Mouse (Mus musculus): ENCODE results near the gene Morc1. TPM values are rescaled to one million over a fixed set of nuclear protein-coding genes. Genes with fewer than 3 reads are reported as not detected.

The Morc1 gene
- polyA plus RNA-seq, 1 experiment from 2014 or later, result 0.05 TPM

DNA sequence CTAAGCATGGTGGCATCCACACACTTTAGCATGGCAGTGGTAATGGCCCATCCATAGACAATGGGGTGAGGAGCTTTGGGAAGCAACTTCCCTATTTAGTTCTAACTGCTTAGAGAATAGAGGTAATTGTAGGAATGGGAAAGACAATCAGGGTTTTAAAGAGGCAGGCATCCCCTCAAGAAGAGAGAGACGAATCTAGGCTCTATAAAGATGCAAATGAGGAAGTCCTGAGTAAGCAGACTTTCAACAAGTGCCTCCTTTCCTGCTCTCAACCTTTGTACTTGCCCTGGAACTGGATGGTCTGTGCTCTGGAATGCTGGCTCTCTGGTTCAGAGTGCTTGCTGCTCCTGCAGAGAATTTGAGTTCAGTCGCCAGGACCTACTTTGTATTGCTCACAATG lies 8.5 kb upstream of the Morc1 start:
- H3K27me3 ChIP-seq (ENCODE audit: insufficient read depth, poor library complexity, severe bottlenecking), result no peaks in the 10 kb centered on the region
- no peaks in the 10 kb centered on the region for H3K36me3 ChIP-seq
- no peak for DNase-seq (ENCODE audit: low spot score)
- WGBS, result 52% methylated on average over 2 of the region's 2 CpGs
- H3K27ac ChIP-seq, result no peak overlapping the region
- no peaks in the 10 kb centered on the region for H3K4me1 ChIP-seq
- no peak overlapping the region for H3K4me3 ChIP-seq
- no peaks in the 10 kb centered on the region for H3K9me3 ChIP-seq

GRCm38 (mm10) chr16:48424069-48424468 lies 7.0 kb upstream of the Morc1 start:
- no peaks in the 10 kb centered on the region for H3K4me1 ChIP-seq

GRCm38 (mm10) chr16:48429427-48429826 lies 1.6 kb upstream of the Morc1 start:
- DNase-seq (ENCODE audit: low spot score), result no peak
- H3K27me3 ChIP-seq (ENCODE audit: insufficient read depth, poor library complexity, severe bottlenecking), result no peaks in the 10 kb centered on the region
- no peaks in the 10 kb centered on the region for H3K9me3 ChIP-seq
- H3K4me1 ChIP-seq, result no peaks in the 10 kb centered on the region
- no peak overlapping the region for H3K27ac ChIP-seq
- no peak overlapping the region for H3K4me3 ChIP-seq
- no peaks in the 10 kb centered on the region for H3K36me3 ChIP-seq
- 89% methylated on average over 1 of the region's 1 CpGs for WGBS

More at GRCm38 (mm10) chr16:48424069-48424468, 7.0 kb upstream of the Morc1 start:
- 92% methylated on average over 4 of the region's 4 CpGs for WGBS
- Histone ChIP-seq H3K9me3 (no peaks in the 10 kb centered on the region), H3K27ac (no peak overlapping the region), H3K27me3 (ENCODE audit: insufficient read depth, poor library complexity, severe bottlenecking) (no peaks in the 10 kb centered on the region), H3K36me3 (no peaks in the 10 kb centered on the region), H3K4me3 (no peak overlapping the region)
- DNase-seq (ENCODE audit: low spot score), result no peak

DNA sequence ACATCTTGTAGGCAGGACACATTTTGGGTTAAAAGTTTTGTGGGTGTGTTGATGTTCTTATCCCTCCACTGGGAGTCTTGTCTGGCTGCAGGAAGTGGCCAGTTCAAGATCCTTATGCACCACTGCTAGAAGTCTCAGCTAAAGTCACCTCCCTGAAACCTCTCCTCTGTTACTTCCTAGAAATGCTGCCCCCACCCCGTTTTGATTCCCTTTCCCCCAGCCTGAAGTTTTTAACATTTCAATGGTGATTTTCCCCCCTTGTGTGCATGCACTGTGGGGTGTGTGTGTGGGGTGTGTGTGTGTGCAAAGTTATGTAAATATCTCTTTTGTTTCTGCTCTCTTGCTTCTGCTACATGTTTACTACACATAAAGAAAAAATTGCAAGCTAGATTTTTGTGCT lies 4.4 kb downstream of the Morc1 start:
- H3K4me3 ChIP-seq, result no peak overlapping the region
- no peaks in the 10 kb centered on the region for H3K27me3 ChIP-seq (ENCODE audit: insufficient read depth, poor library complexity, severe bottlenecking)
- no peaks in the 10 kb centered on the region for H3K36me3 ChIP-seq
- H3K4me1 ChIP-seq, result no peaks in the 10 kb centered on the region
- no peaks in the 10 kb centered on the region for H3K9me3 ChIP-seq
- DNase-seq (ENCODE audit: low spot score), result no peak
- WGBS, result 25% methylated on average over 1 of the region's 1 CpGs
- H3K27ac ChIP-seq, result no peak overlapping the region

DNA sequence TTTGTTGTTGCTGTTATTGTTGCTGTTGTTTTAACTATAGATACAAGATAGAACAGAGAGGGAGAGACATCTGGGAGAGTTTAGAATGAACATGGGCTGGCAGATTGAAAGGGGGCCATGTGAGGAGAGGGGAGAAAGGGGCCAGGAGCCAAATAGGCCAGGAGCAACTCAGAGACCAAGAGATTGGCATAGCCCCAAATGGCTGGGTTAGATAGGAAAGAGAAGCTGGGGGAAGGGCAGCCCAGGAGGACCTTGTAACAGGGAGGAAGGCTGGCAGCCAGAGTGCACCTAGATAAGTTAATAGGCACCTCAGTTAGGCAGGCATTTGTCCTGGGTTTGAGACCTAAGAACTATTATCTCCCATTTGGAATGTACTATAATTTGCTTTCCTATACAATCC lies 6.4 kb downstream of the Morc1 start:
- Histone ChIP-seq H3K4me3 (no peak overlapping the region), H3K27ac (no peak overlapping the region), H3K4me1 (no peaks in the 10 kb centered on the region), H3K9me3 (no peaks in the 10 kb centered on the region), H3K27me3 (ENCODE audit: insufficient read depth, poor library complexity, severe bottlenecking) (no peaks in the 10 kb centered on the region), H3K36me3 (no peaks in the 10 kb centered on the region)
- DNase-seq (ENCODE audit: low spot score), result no peak

DNA sequence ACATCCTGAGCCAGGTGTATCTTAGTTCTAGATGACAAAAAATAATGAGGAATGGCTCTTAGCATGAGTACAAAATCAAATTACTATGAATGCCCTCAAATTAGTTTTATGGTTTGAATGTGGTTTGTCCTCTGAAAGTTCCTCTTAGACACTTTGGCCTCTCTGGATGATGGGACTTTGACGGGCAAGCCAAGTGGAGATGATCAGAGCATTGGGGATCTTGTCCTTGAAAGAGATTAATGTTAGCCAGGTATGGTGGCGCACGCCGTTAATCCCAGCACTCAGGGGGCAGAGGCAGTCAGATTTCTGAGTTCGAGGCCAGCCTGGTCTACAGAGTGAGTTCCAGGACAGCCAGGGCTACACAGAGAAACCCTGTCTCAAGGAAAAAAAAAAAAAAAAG lies 13.6 kb downstream of the Morc1 start:
- Histone ChIP-seq H3K4me3 (no peak overlapping the region), H3K4me1 (no peaks in the 10 kb centered on the region), H3K27me3 (ENCODE audit: insufficient read depth, poor library complexity, severe bottlenecking) (no peaks in the 10 kb centered on the region), H3K9me3 (no peaks in the 10 kb centered on the region), H3K27ac (no peak overlapping the region), H3K36me3 (no peaks in the 10 kb centered on the region)
- WGBS, result 88% methylated on average over 5 of the region's 5 CpGs
- no peak for DNase-seq (ENCODE audit: low spot score)

GRCm38 (mm10) chr16:48446161-48446925 lies 15.3 kb downstream of the Morc1 start:
- H3K9me3 ChIP-seq, result no peaks in the 10 kb centered on the region
- no peaks in the 10 kb centered on the region for H3K36me3 ChIP-seq
- no peaks in the 10 kb centered on the region for H3K4me1 ChIP-seq
- H3K4me3 ChIP-seq, result no peak overlapping the region
- 71% methylated on average over 8 of the region's 8 CpGs for WGBS
- no peak for DNase-seq (ENCODE audit: low spot score)
- no peaks in the 10 kb centered on the region for H3K27me3 ChIP-seq (ENCODE audit: insufficient read depth, poor library complexity, severe bottlenecking)
- no peak overlapping the region for H3K27ac ChIP-seq

GRCm38 (mm10) chr16:48453264-48453663 lies 22.2 kb downstream of the Morc1 start:
- Histone ChIP-seq H3K36me3 (no peaks in the 10 kb centered on the region), H3K27ac (no peak overlapping the region), H3K9me3 (no peaks in the 10 kb centered on the region), H3K4me1 (no peaks in the 10 kb centered on the region), H3K4me3 (no peak overlapping the region), H3K27me3 (ENCODE audit: insufficient read depth, poor library complexity, severe bottlenecking) (no peaks in the 10 kb centered on the region)
- DNase-seq (ENCODE audit: low spot score), result no peak
- 73% methylated on average over 3 of the region's 3 CpGs for WGBS

- WGBS, result 84% methylated on average over 10 of the region's 10 CpGs
- Histone ChIP-seq H3K36me3 (no peaks in the 10 kb centered on the region), H3K27ac (no peak overlapping the region), H3K4me3 (no peak overlapping the region), H3K9me3 (no peaks in the 10 kb centered on the region), H3K27me3 (ENCODE audit: insufficient read depth, poor library complexity, severe bottlenecking) (no peaks in the 10 kb centered on the region), H3K4me1 (0 out of 2 replicates have a peak, but pooled peaks cover 5% of the 10 kb centered on the region)
- DNase-seq (ENCODE audit: low spot score), result no peak
Observed at GRCm38 (mm10) chr16:48473396-48473795, 42.4 kb downstream of the Morc1 start.

- 30% methylated on average over 4 of the region's 4 CpGs for WGBS
- Histone ChIP-seq H3K9me3 (no peaks in the 10 kb centered on the region), H3K27me3 (ENCODE audit: insufficient read depth, poor library complexity, severe bottlenecking) (no peaks in the 10 kb centered on the region), H3K27ac (no peak overlapping the region), H3K36me3 (no peaks in the 10 kb centered on the region), H3K4me1 (0 out of 2 replicates have a peak, but pooled peaks cover 5% of the 10 kb centered on the region), H3K4me3 (no peak overlapping the region)
- no peak for DNase-seq (ENCODE audit: low spot score)
Observed at GRCm38 (mm10) chr16:48474896-48475802, 44.1 kb downstream of the Morc1 start.

GRCm38 (mm10) chr16:48479266-48479848 lies 48.3 kb downstream of the Morc1 start:
- DNase-seq (ENCODE audit: low spot score), result no peak
- H3K27me3 ChIP-seq (ENCODE audit: insufficient read depth, poor library complexity, severe bottlenecking), result no peaks in the 10 kb centered on the region
- H3K9me3 ChIP-seq, result no peaks in the 10 kb centered on the region
- H3K27ac ChIP-seq, result no peak overlapping the region
- 0 out of 2 replicates have a peak, but pooled peaks cover 5% of the 10 kb centered on the region for H3K4me1 ChIP-seq
- 75% methylated on average over 8 of the region's 8 CpGs for WGBS
- H3K36me3 ChIP-seq, result no peaks in the 10 kb centered on the region
- H3K4me3 ChIP-seq, result no peak overlapping the region

DNA sequence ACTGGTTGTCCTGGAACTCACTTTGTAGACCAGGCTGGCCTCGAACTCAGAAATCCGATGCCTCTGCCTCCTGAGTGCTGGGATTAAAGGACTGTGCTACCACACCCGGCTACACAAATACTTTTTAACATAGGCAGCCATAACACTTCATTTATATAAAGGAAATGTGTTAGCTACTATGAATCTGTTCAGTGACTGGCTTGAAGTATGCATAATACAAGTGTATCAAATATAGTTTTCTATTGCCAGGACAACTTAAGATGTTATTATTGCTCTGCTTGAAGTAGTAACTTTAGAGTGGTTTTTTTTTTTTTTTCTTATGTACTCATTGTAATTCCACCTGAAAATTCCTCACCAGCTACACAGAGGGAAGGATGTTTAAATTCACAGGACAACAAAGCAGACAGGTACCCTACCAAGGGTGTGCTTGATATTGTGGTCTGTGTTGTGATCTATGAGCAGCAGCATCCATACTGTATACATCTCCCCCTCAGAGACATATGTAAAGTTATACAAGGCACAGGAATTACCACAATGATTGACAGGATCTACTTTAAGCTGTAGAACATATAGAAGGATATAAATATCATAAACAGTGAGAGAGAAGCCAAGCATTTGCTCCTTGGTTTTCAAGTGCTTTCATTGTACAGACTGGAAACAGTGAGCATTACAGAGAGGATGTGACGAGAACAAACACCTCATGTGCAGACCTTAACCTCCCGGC lies 85.9 kb downstream of the Morc1 start:
- Histone ChIP-seq H3K27ac (no peak overlapping the region), H3K4me3 (no peak overlapping the region), H3K36me3 (no peaks in the 10 kb centered on the region), H3K9me3 (no peaks in the 10 kb centered on the region), H3K27me3 (ENCODE audit: insufficient read depth, poor library complexity, severe bottlenecking) (no peaks in the 10 kb centered on the region), H3K4me1 (no peaks in the 10 kb centered on the region)
- DNase-seq (ENCODE audit: low spot score), result no peak
- WGBS, result 70% methylated on average over 5 of the region's 5 CpGs

Data from heart, embryonic 10.5 days (tissue).